Mouse (Mus musculus) WW6 (cell line): Measurements from ENCODE around the gene Tmtc4.

Source experiments
- DNase-seq: peaks from one replicate; pipeline ENCODE4 v3.0.0-alpha.2; 2013; ENCODE audit warnings: low read depth, low spot score

Tmtc4 gene

GRCm38 (mm10) chr14:122974854-122975570, 8.8 kb downstream of the Tmtc4 start:
- DNase-seq, result no peak

- no peak for DNase-seq
These were observed 10.7 kb downstream of the Tmtc4 start for GRCm38 (mm10) chr14:122973091-122973490.

GRCm38 (mm10) chr14:122968049-122968448, 15.8 kb downstream of the Tmtc4 start:
- no peak for DNase-seq

GRCm38 (mm10) chr14:122957941-122958340, 25.9 kb downstream of the Tmtc4 start:
- DNase-seq, result no peak

- DNase-seq, result peak; percentile 7
These were observed 30.5 kb downstream of the Tmtc4 start for GRCm38 (mm10) chr14:122953331-122953730.

- no peak for DNase-seq
These were observed 31.3 kb downstream of the Tmtc4 start for GRCm38 (mm10) chr14:122952556-122952955.

- DNase-seq, result no peak
These were observed 32.0 kb downstream of the Tmtc4 start for GRCm38 (mm10) chr14:122951676-122952445.

GRCm38 (mm10) chr14:122950915-122951314, 32.9 kb downstream of the Tmtc4 start:
- no peak for DNase-seq

- DNase-seq, result no peak
These were observed 40.4 kb downstream of the Tmtc4 start for GRCm38 (mm10) chr14:122943475-122943853.

- no peak for DNase-seq
These were observed 40.9 kb downstream of the Tmtc4 start for GRCm38 (mm10) chr14:122942757-122943474.

GRCm38 (mm10) chr14:122936460-122936859, 47.4 kb downstream of the Tmtc4 start:
- DNase-seq, result no peak

- DNase-seq, result no peak
These were observed 63.8 kb downstream of the Tmtc4 start for GRCm38 (mm10) chr14:122920011-122920410.

- no peak for DNase-seq
These were observed 66.2 kb downstream of the Tmtc4 start for GRCm38 (mm10) chr14:122917676-122918075.

GRCm38 (mm10) chr14:122913657-122914056, 70.2 kb downstream of the Tmtc4 start, which contains the start of gene Ggact:
TSS of gene Ggact (minus strand) at chr14:122913757.
- DNase-seq, result no peak

GRCm38 (mm10) chr14:122912812-122913498, 70.9 kb downstream of the Tmtc4 start:
- peak; percentile 72 for DNase-seq

GRCm38 (mm10) chr14:122912137-122912536, 71.7 kb downstream of the Tmtc4 start:
- no peak for DNase-seq

- DNase-seq, result no peak
These were observed 72.6 kb downstream of the Tmtc4 start for GRCm38 (mm10) chr14:122911265-122911664.

GRCm38 (mm10) chr14:122909368-122910091, 74.3 kb downstream of the Tmtc4 start:
- DNase-seq, result no peak

GRCm38 (mm10) chr14:122908075-122908474, 75.8 kb downstream of the Tmtc4 start:
- no peak for DNase-seq

GRCm38 (mm10) chr14:122905007-122905406, 78.8 kb downstream of the Tmtc4 start:
- DNase-seq, result no peak

GRCm38 (mm10) chr14:122903923-122904351, 79.9 kb downstream of the Tmtc4 start:
- DNase-seq, result no peak
